Mouse (Mus musculus): ENCODE data around the gene Nol12. TPM values are rescaled to one million over a fixed set of nuclear protein-coding genes. Genes with fewer than 3 reads are reported as not detected.

Nol12 gene
- total and polyA plus RNA-seq, 3 experiments = 13.7 to 91.1 (median 33.2) TPM

DNA sequence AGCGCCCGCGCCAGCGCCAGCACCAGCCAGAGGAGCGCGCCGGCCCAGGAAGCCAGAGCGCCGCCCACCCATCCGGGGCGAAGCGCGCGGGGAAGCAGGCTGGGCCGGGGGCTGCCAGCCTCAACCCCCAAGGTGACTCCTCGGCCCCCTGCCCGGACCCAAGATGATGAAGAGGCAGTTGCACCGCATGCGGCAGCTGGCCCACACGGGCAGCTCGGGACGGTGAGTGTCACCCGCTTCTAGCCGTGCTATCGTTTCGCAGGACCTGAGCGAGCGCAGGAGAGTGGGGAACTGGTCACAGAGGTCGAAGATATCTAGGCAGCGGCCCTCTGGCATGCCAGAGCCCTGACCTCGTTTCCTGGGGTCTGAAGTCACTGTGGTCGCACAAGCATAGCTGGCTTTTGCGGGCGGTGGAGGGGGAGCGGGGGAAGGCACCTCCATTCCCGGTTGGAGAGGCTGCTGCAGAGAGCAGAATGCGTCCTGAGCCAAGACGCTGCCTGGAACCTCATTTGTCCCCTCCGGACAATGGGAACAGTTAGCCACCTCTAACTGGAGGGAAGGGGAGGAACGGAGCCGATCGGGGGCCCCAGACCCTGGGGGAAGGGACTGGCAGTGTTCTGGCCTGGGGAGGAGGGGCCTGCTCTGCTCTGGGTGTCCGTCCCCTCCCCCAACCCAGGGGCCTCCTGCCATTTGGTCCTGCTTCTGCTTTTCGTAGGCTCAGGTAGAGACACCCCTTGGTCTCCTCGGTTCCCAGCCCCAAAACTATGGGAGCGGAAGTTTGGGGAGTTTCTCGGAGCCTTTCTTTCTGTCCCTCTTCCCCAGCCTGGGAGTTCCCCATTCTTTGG, 34.8 kb upstream of the Nol12 start, which contains the start of gene Sh3bp1:
Sh3bp1 (plus strand) TSS at position 29 of the 845 bp plus-strand sequence.
- Histone ChIP-seq H3K36me3 (replicated peaks in 1 of 2; ENCODE audit: control insufficient read depth in 1 of 2, insufficient read depth in 1 of 2, low read length in 1 of 2) (peaks cover 13 to 41% of the 10 kb centered on the region in 2 experiments), H3K27me3 (replicated peaks) (no peaks in the 10 kb centered on the region), H3K9ac (ENCODE audit: insufficient read depth, low read depth) (peak within 1 kb of the TSS; percentile 49), H3K4me1 (ENCODE audit: control insufficient read depth in 1 of 2, insufficient read depth in 2 of 2) (peaks cover 21 to 79% of the 10 kb centered on the region in 2 experiments), H3K4me3 (replicated peaks in 1 of 3; ENCODE audit: low read depth in 2 of 3, low read length in 2 of 3, poor library complexity in 1 of 3) (peak within 1 kb of the TSS; percentile 70 to 95 (median 83)), H3K9me3 (replicated peaks; ENCODE audit: low read length) (no peaks in the 10 kb centered on the region), H3K27ac (ENCODE audit: insufficient read depth, low read depth) (peak within 1 kb of the TSS; percentile 51), H3K4me2 (ENCODE audit: insufficient read depth, low read depth, poor library complexity, severe bottlenecking) (peak within 1 kb of the TSS; percentile 81), H3K79me2 (replicated peaks; ENCODE audit: control insufficient read depth, extremely low read depth, insufficient read depth, poor library complexity, severe bottlenecking) (no peaks in the 10 kb centered on the region; the same call in 1 of the 2 replicates)
- in situ Hi-C loops (cut with MboI; ENCODE audit: low pct_ligation_motif_present, low pct_unique_long_range_greater_than_20kb, low sequenced_read_pairs) (loop anchor here (25.0 kb wide), 1 partner anchor 437 kb away; the partner anchor contains the start of genes Maff and Pla2g6), dilution Hi-C loops (cut with MboI; ENCODE audit: extremely low pct_ligation_motif_present, extremely low pct_unique_long_range_greater_than_20kb, low sequenced_read_pairs) (no loop called here)
- TF ChIP-seq UBTF (IDR thresholded peaks at IDR 0.05; ENCODE audit: low read depth, low read length) (0 out of 2 replicates have a peak, but pooled peaks have one; percentile 6), NRF1 (IDR thresholded peaks at IDR 0.05; ENCODE audit: low read depth, low read length) (peak; percentile 62), MAFK (IDR thresholded peaks at IDR 0.05; ENCODE audit: insufficient replicate concordance, low read length) (no peak), POLR2AphosphoS2 (IDR thresholded peaks at IDR 0.05; ENCODE audit: low read depth, low read length) (no peak), MXI1 (IDR thresholded peaks at IDR 0.05; ENCODE audit: low read depth, low read length) (peak; percentile 27; the same call in 1 of the 2 replicates), JUN (IDR thresholded peaks at IDR 0.05; ENCODE audit: insufficient read depth, low read depth, low read length) (no peak), ZMIZ1 (IDR thresholded peaks at IDR 0.05; ENCODE audit: low read depth, low read length) (peak; percentile 46; the same call in 1 of the 2 replicates), CTCF (conservative IDR thresholded peaks at IDR 0.05 in 1 of 2, IDR thresholded peaks at IDR 0.05 in 1 of 2; ENCODE audit: low read depth in 2 of 2, low read length in 2 of 2) (no peak), TCF12 (IDR thresholded peaks at IDR 0.05; ENCODE audit: low read depth, low read length) (peak; percentile 39; the same call in 1 of the 2 replicates), SIN3A (IDR thresholded peaks at IDR 0.05; ENCODE audit: low read length) (peak; percentile 15; the same call in 1 of the 2 replicates), USF1 (IDR thresholded peaks at IDR 0.05; ENCODE audit: low read depth, low read length) (no peak), ELF1 (IDR thresholded peaks at IDR 0.05; ENCODE audit: low read depth, low read length) (peak; percentile 43), IRF4 (IDR thresholded peaks at IDR 0.05; ENCODE audit: low read depth, low read length) (peak; percentile 62; the same call in 1 of the 2 replicates), USF2 (conservative IDR thresholded peaks at IDR 0.05; ENCODE audit: low read depth, low read length) (no peak), SMC3 (IDR thresholded peaks at IDR 0.05; ENCODE audit: low read depth, low read length) (no peak), POLR2A (IDR thresholded peaks at IDR 0.05; ENCODE audit: low read depth, low read length) (peak; percentile 58), KAT2A (IDR thresholded peaks at IDR 0.05; ENCODE audit: insufficient replicate concordance, low read length) (no peak), NELFE (IDR thresholded peaks at IDR 0.05; ENCODE audit: low read depth, low read length) (peak; percentile 45), MYC (IDR thresholded peaks at IDR 0.05; ENCODE audit: low read depth, low read length) (no peak), BHLHE40 (IDR thresholded peaks at IDR 0.05; ENCODE audit: low read depth, low read length) (0 out of 2 replicates have a peak, but pooled peaks have one; percentile 5), RCOR1 (conservative IDR thresholded peaks at IDR 0.05; ENCODE audit: low read depth, low read length) (no peak), CHD1 (IDR thresholded peaks at IDR 0.05; ENCODE audit: low read depth, low read length) (no peak; the same call in 1 of the 2 replicates), ZKSCAN1 (IDR thresholded peaks at IDR 0.05; ENCODE audit: borderline replicate concordance, low read depth, low read length) (no peak), TBP (conservative IDR thresholded peaks at IDR 0.05; ENCODE audit: low read depth, low read length) (no peak), MEF2A (IDR thresholded peaks at IDR 0.05; ENCODE audit: borderline replicate concordance, low read depth, low read length) (no peak; the same call in 1 of the 2 replicates), RAD21 (IDR thresholded peaks at IDR 0.05; ENCODE audit: low read depth, low read length) (no peak), GABPA (IDR thresholded peaks at IDR 0.05; ENCODE audit: insufficient replicate concordance, low read depth, low read length) (no peak), EP300 (IDR thresholded peaks at IDR 0.05; ENCODE audit: low read length) (no peak), CHD2 (IDR thresholded peaks at IDR 0.05; ENCODE audit: low read length) (peak; percentile 90), PAX5 (IDR thresholded peaks at IDR 0.05; ENCODE audit: low read length) (no peak), ZC3H11A (IDR thresholded peaks at IDR 0.05; ENCODE audit: low read depth, low read length) (no peak), ETS1 (conservative IDR thresholded peaks at IDR 0.05; ENCODE audit: low read depth, low read length) (no peak), MAZ (IDR thresholded peaks at IDR 0.05; ENCODE audit: low read depth, low read length) (peak; percentile 30; the same call in 1 of the 2 replicates), ZNF384 (IDR thresholded peaks at IDR 0.05; ENCODE audit: low read depth, low read length) (no peak), MAX (IDR thresholded peaks at IDR 0.05; ENCODE audit: low read length) (no peak), E2F4 (IDR thresholded peaks at IDR 0.05; ENCODE audit: insufficient replicate concordance, low read depth, low read length) (no peak), JUND (conservative IDR thresholded peaks at IDR 0.05; ENCODE audit: low read depth, low read length) (no peak), HCFC1 (IDR thresholded peaks at IDR 0.05; ENCODE audit: low read depth, low read length) (no peak)
- DNase-seq (ENCODE audit: extremely low read depth) = peak; percentile 76
